In the genomic region with DNA sequence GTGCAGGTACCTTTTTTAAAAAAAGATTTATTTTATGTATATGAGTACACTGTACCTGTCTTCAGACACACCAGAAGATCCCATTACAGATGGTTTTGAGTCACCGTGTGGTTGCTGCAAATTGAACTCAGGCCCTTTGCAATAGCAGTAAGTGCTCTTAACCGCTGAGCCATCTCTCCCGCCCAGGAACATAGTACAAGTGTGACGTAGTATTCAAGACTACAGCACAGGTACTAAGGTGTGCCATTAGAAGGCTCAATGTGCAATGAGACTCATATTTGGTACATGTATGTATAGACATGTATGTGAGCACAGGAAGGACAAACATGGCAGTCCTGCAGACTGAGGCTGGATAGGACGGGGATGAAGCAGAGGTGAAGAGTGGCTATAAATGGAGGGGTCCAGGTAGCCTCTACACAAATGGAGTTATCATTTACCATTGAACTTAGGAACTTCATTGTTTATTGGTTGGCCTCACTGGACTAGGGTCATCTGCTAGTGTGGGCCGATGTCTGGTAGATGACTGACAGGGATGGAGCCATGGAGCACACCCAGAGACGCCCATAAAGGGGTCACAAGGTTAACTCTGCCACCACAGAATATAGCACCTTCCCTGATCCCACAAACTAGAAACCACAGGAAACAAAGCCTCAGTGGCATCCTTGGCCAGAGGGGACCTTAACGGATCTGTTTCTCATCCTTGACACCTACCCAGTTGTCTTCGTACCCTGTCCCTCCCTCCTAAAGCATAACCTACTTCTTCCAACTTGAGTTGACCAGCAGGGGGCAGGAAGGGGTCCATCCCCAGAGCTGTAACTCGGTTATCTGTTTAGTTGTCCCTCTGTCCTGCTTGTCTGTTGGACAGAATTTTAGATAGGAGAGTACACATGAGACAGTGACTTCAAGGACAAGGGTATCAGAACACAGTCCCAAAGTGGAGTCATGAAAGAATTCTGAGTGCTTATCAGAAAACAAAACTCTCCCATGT, we compare ENCODE assay signal across 10 mouse cellular contexts. TPM values are rescaled to one million over a fixed set of nuclear protein-coding genes. Genes with fewer than 3 reads are reported as not detected.
A peak's percentile ranks its signal among the peaks of the same experiment; 100 is the strongest.
DNase-seq lines count a peak whose midpoint lies in the region; ATAC-seq and TF ChIP-seq lines count a peak whose summit lies in the region.
"Had no signal": no experiment of that assay in that cellular context is flagged by ENCODE, and none has a peak within 500 bp of the region (broad histone marks: within the 10 kb centered on the region; RNA-seq: fewer than 3 reads in every experiment).

No protein-coding gene starts in this region.

- peaks cover 7% of the 10 kb centered on the region for H3K36me3 ChIP-seq in kidney, adult 2 months (ENCODE audit: control insufficient read depth, insufficient read depth, low read length)
- H3K36me3 ChIP-seq in neural tube, embryonic 12.5 days = peaks cover 41% of the 10 kb centered on the region
- H3K36me3 ChIP-seq in neural tube, embryonic 15.5 days = peaks cover 57% of the 10 kb centered on the region
- peaks cover 51% of the 10 kb centered on the region for H3K36me3 ChIP-seq in heart, embryonic 10.5 days

- no peak for TF ChIP-seq POLR2A in kidney, adult 2 months (IDR thresholded peaks at IDR 0.05; ENCODE audit: low read depth, low read length)

- peak; percentile 10 for DNase-seq in kidney, adult 2 months
- DNase-seq in kidney, adult 9 months = no peak
- DNase-seq in R1 (ENCODE audit: low read depth, low spot score) = peak; percentile 41
- DNase-seq in heart, embryonic 10.5 days (ENCODE audit: low spot score) = no peak
- DNase-seq: cerebellum, adult 8-10 months had no signal

- no peak overlapping the region for H3K9ac ChIP-seq in neural tube, embryonic 12.5 days
- H3K9ac ChIP-seq in neural tube, embryonic 15.5 days (replicated peaks) = no peak overlapping the region
- H3K9ac ChIP-seq: liver, embryonic 15.5 days had no signal

- H3K9me3 ChIP-seq in neural tube, embryonic 12.5 days = no peaks in the 10 kb centered on the region
- no peaks in the 10 kb centered on the region for H3K9me3 ChIP-seq in neural tube, embryonic 15.5 days (replicated peaks)
- no peaks in the 10 kb centered on the region for H3K9me3 ChIP-seq in heart, embryonic 10.5 days
- H3K9me3 ChIP-seq: liver, embryonic 15.5 days had no signal

- 0 out of 2 replicates have a peak, but pooled peaks have one; percentile 27 for ATAC-seq in neural tube, embryonic 12.5 days (ENCODE audit: low FRiP score, low read depth)
- no peak for ATAC-seq in neural tube, embryonic 15.5 days (ENCODE audit: low FRiP score)
- ATAC-seq in megakaryocyte progenitor cell, adult 5-6 weeks (replicated peaks; ENCODE audit: poor library complexity) = peak; percentile 40

- H3K27me3 ChIP-seq in kidney, adult 2 months (replicated peaks; ENCODE audit: control insufficient read depth, insufficient read depth, low read length) = no peaks in the 10 kb centered on the region
- H3K27me3 ChIP-seq in neural tube, embryonic 12.5 days (replicated peaks) = no peaks in the 10 kb centered on the region
- H3K27me3 ChIP-seq in neural tube, embryonic 15.5 days (replicated peaks) = no peaks in the 10 kb centered on the region
- no peaks in the 10 kb centered on the region for H3K27me3 ChIP-seq in heart, embryonic 10.5 days (ENCODE audit: insufficient read depth, poor library complexity, severe bottlenecking)
- H3K27me3 ChIP-seq: liver, embryonic 15.5 days had no signal

- no peaks in the 10 kb centered on the region for H3K4me1 ChIP-seq in kidney, adult 2 months (ENCODE audit: control insufficient read depth, insufficient read depth, low read length)
- H3K4me1 ChIP-seq in neural tube, embryonic 12.5 days = no peaks in the 10 kb centered on the region
- H3K4me1 ChIP-seq in neural tube, embryonic 15.5 days = no peaks in the 10 kb centered on the region
- no peaks in the 10 kb centered on the region for H3K4me1 ChIP-seq in heart, embryonic 10.5 days
- H3K4me1 ChIP-seq: liver, embryonic 15.5 days had no signal

- H3K4me2 ChIP-seq in neural tube, embryonic 12.5 days (replicated peaks) = no peak overlapping the region
- no peak overlapping the region for H3K4me2 ChIP-seq in neural tube, embryonic 15.5 days
- H3K4me2 ChIP-seq: liver, embryonic 15.5 days had no signal

- H3K27ac ChIP-seq in kidney, adult 2 months (ENCODE audit: insufficient read depth, low read depth, low read length) = no peak overlapping the region
- no peak overlapping the region for H3K27ac ChIP-seq in neural tube, embryonic 12.5 days
- no peak overlapping the region for H3K27ac ChIP-seq in neural tube, embryonic 15.5 days (replicated peaks)
- H3K27ac ChIP-seq in heart, embryonic 10.5 days = no peak overlapping the region
- H3K27ac ChIP-seq: liver, embryonic 15.5 days had no signal

- no peak overlapping the region for H3K4me3 ChIP-seq in kidney, adult 2 months (ENCODE audit: insufficient read depth, low read depth, low read length)
- H3K4me3 ChIP-seq in neural tube, embryonic 12.5 days = no peak overlapping the region
- H3K4me3 ChIP-seq in neural tube, embryonic 15.5 days (replicated peaks) = no peak overlapping the region
- no peak overlapping the region for H3K4me3 ChIP-seq in heart, embryonic 10.5 days
- H3K4me3 ChIP-seq: erythroblast, embryonic 14.5 days; liver, embryonic 15.5 days had no signal

- TF ChIP-seq CTCF in kidney, adult 2 months (conservative IDR thresholded peaks at IDR 0.05; ENCODE audit: insufficient read depth, insufficient read length, low read depth, low read length) = 0 out of 2 replicates have a peak, but pooled peaks have one; percentile 17

- whole genome bisulfite sequencing in kidney, adult 2 months = 79% methylated on average over 10 of the region's 10 CpGs
- 87% methylated on average over 10 of the region's 10 CpGs for WGBS in neural tube, embryonic 12.5 days
- WGBS in neural tube, embryonic 15.5 days = 87% methylated on average over 10 of the region's 10 CpGs
- WGBS in heart, embryonic 10.5 days = 83% methylated on average over 10 of the region's 10 CpGs

RNA-seq across cellular contexts. Expression of gene Ahrr, which starts 10.2 kb away (rescaled TPM):
- polyA plus RNA-seq in kidney, adult 2 months (2012; rRNA removed) = 0.55 and 0.65 TPM in 2 replicates
- polyA plus RNA-seq in neural tube, embryonic 12.5 days (2016; fragmentation: Nextera tagmentation; extraction: Ambion mirVana) = 0.77 and 1.3 TPM in 2 replicates
- 0.33 and 0.36 TPM in 2 replicates for polyA plus RNA-seq in neural tube, embryonic 15.5 days (2015; fragmentation: Nextera tagmentation; extraction: Ambion mirVana)
- total RNA-seq in megakaryocyte progenitor cell, adult 5-6 weeks (2015) = 0.02 and 0.51 TPM in 2 replicates
- total RNA-seq in megakaryocyte progenitor cell, adult 5-6 weeks (2017) = 0.25 and 0.34 TPM in 2 replicates
- 0.30 and 0.90 TPM in 2 replicates for polyA plus RNA-seq in heart, embryonic 10.5 days (2016; fragmentation: Nextera tagmentation; extraction: Ambion mirVana)

RNA-seq across cellular contexts. Expression of gene Pdcd6, which starts 15.0 kb away (rescaled TPM):
- 118 and 136 TPM in 2 replicates for polyA plus RNA-seq in kidney, adult 2 months (2012; rRNA removed)
- 107 TPM in 2 replicates for polyA plus RNA-seq in neural tube, embryonic 12.5 days (2016; fragmentation: Nextera tagmentation; extraction: Ambion mirVana)
- 112 and 118 TPM in 2 replicates for polyA plus RNA-seq in neural tube, embryonic 15.5 days (2015; fragmentation: Nextera tagmentation; extraction: Ambion mirVana)
- 160 and 162 TPM in 2 replicates for total RNA-seq in megakaryocyte progenitor cell, adult 5-6 weeks (2015)
- 112 and 116 TPM in 2 replicates for total RNA-seq in megakaryocyte progenitor cell, adult 5-6 weeks (2017)
- 106 and 126 TPM in 2 replicates for polyA plus RNA-seq in heart, embryonic 10.5 days (2016; fragmentation: Nextera tagmentation; extraction: Ambion mirVana)

RNA-seq across cellular contexts. Expression of gene Sdha, which starts 47.7 kb away (rescaled TPM):
- 445 and 517 TPM in 2 replicates for polyA plus RNA-seq in kidney, adult 2 months (2012; rRNA removed)
- 206 and 209 TPM in 2 replicates for polyA plus RNA-seq in neural tube, embryonic 12.5 days (2016; fragmentation: Nextera tagmentation; extraction: Ambion mirVana)
- polyA plus RNA-seq in neural tube, embryonic 15.5 days (2015; fragmentation: Nextera tagmentation; extraction: Ambion mirVana) = 231 and 262 TPM in 2 replicates
- total RNA-seq in megakaryocyte progenitor cell, adult 5-6 weeks (2015) = 227 and 229 TPM in 2 replicates
- 304 and 374 TPM in 2 replicates for total RNA-seq in megakaryocyte progenitor cell, adult 5-6 weeks (2017)
- polyA plus RNA-seq in heart, embryonic 10.5 days (2016; fragmentation: Nextera tagmentation; extraction: Ambion mirVana) = 345 and 502 TPM in 2 replicates

RNA-seq across cellular contexts. Expression of gene Ccdc127, which starts 47.8 kb away (rescaled TPM):
- polyA plus RNA-seq in kidney, adult 2 months (2012; rRNA removed) = 3.9 and 4.5 TPM in 2 replicates
- 55.4 and 57.5 TPM in 2 replicates for polyA plus RNA-seq in neural tube, embryonic 12.5 days (2016; fragmentation: Nextera tagmentation; extraction: Ambion mirVana)
- polyA plus RNA-seq in neural tube, embryonic 15.5 days (2015; fragmentation: Nextera tagmentation; extraction: Ambion mirVana) = 47.6 and 52.0 TPM in 2 replicates
- total RNA-seq in megakaryocyte progenitor cell, adult 5-6 weeks (2015) = 43.0 and 45.9 TPM in 2 replicates
- total RNA-seq in megakaryocyte progenitor cell, adult 5-6 weeks (2017) = 39.0 and 78.5 TPM in 2 replicates
- polyA plus RNA-seq in heart, embryonic 10.5 days (2016; fragmentation: Nextera tagmentation; extraction: Ambion mirVana) = 50.0 and 50.2 TPM in 2 replicates

Comparison
In these comparisons a context has a peak if more than half of its experiments do, and no peak if none do; other contexts are left out.
1. DNase-seq: peak in kidney, adult 2 months (single experiment) and R1 (single experiment); none in kidney, adult 9 months (single experiment) and heart, embryonic 10.5 days (single experiment).